Mouse (Mus musculus) neural tube, embryonic 14.5 days (tissue): ENCODE data around the gene Syvn1. TPM values are rescaled to one million over a fixed set of nuclear protein-coding genes. Genes with fewer than 3 reads are reported as not detected.

Experiments
- ATAC-seq: fragments of 200-750 bp; cut with Nextera tagmentation; 2 replicates; pipeline ENCODE4 v1.8.0; 2017; ENCODE audit warnings: low read depth, mild to moderate bottlenecking, moderate TSS enrichment, moderate library complexity
- H3K27ac ChIP-seq: fragments of 300-500 bp; sonication (generic); 2 replicates; pipeline ENCODE4 v1.5.1; 2014; ENCODE audit warnings: low read depth, mild to moderate bottlenecking, control low read depth, low read length, moderate library complexity, mixed read lengths
- H3K27me3 ChIP-seq: fragments of 300-500 bp; sonication (generic); 2 replicates; pipeline ENCODE4 v1.6.1; 2014; ENCODE audit warnings: low read length; ENCODE audit not compliant: control insufficient read depth, insufficient read depth
- H3K36me3 ChIP-seq: fragments of 300-500 bp; sonication (generic); 2 replicates; pipeline ENCODE4 v1.6.1; 2014; ENCODE audit warnings: low read length, mixed read lengths; ENCODE audit not compliant: control insufficient read depth, insufficient read depth
- H3K4me1 ChIP-seq: fragments of 300-500 bp; sonication (generic); 2 replicates; pipeline ENCODE4 v1.6.1; 2014; ENCODE audit warnings: low read length; ENCODE audit not compliant: control insufficient read depth, insufficient read depth
- H3K4me2 ChIP-seq: fragments of 300-500 bp; sonication (generic); 2 replicates; pipeline ENCODE4 v1.6.1; 2014; ENCODE audit warnings: mild to moderate bottlenecking, low read depth, low read length, control low read depth
- H3K4me3 ChIP-seq: fragments of 300-500 bp; sonication (generic); 2 replicates; pipeline ENCODE4 v1.5.1; 2014; ENCODE audit warnings: low read depth, low read length, control low read depth, mixed read lengths
- H3K9ac ChIP-seq: fragments of 300-500 bp; sonication (generic); replicated peaks from 2 replicates; pipeline ENCODE4 v1.6.1; 2014; ENCODE audit warnings: low read depth, mild to moderate bottlenecking, control low read depth, low read length, mixed read lengths
- H3K9me3 ChIP-seq: fragments of 300-500 bp; sonication (generic); 2 replicates; pipeline ENCODE4 v1.6.1; 2016; ENCODE audit warnings: low read length; ENCODE audit not compliant: control insufficient read depth
- WGBS: fragments of 180-500 bp; shearing (Covaris S2); extraction: QIAGEN DNeasy Blood & Tissue Kit; methylation state at CpG from one replicate; pipeline ENCODE4 v1.1.7; 2014; 5-methylcytosine and 5-hydroxymethylcytosine counted together
- polyA plus RNA-seq: library from polyadenylated mRNA; unstranded; fragments of >200 nt; fragmentation: Nextera tagmentation; extraction: Ambion mirVana; gene quantifications from 2 replicates; pipeline ENCODE4 v1.2.1, GENCODE M21; 2014

Gene Syvn1
- polyA plus RNA-seq, 1 experiment from 2014 or later = 35.3 TPM

- Histone ChIP-seq H3K4me3 (peak within 1 kb of the TSS; percentile 41), H3K4me1 (peaks cover 11% of the 10 kb centered on the region), H3K36me3 (peaks cover 17% of the 10 kb centered on the region), H3K9me3 (no peaks in the 10 kb centered on the region), H3K4me2 (peak within 1 kb of the TSS; percentile 92), H3K27ac (peak within 1 kb of the TSS; percentile 3; the same call in 1 of the 2 replicates), H3K9ac (peak within 1 kb of the TSS; percentile 50), H3K27me3 (no peaks in the 10 kb centered on the region)
- peak; percentile 92 for ATAC-seq
- under 1% methylated on average over 58 of the region's 58 CpGs for WGBS
These were observed 38.3 kb downstream of the Syvn1 start, which contains the start of the genes Zfpl1 and Cdca5 for GRCm38 (mm10) chr19:6084478-6085248. TSS of gene Zfpl1 (minus strand) at chr19:6084956. TSS of gene Cdca5 (plus strand) at chr19:6084983.

GRCm38 (mm10) chr19:6085417-6085879 is 39.1 kb downstream of the Syvn1 start:
- Histone ChIP-seq H3K9me3 (no peaks in the 10 kb centered on the region), H3K27ac (no peak overlapping the region), H3K36me3 (peaks cover 13% of the 10 kb centered on the region), H3K4me3 (peak overlapping the region; percentile 41), H3K4me2 (peak overlapping the region; percentile 89), H3K9ac (no peak overlapping the region), H3K27me3 (no peaks in the 10 kb centered on the region), H3K4me1 (peaks cover 11% of the 10 kb centered on the region)
- peak; percentile 69 for ATAC-seq
- under 1% methylated on average over 17 of the region's 17 CpGs for WGBS

- Histone ChIP-seq H3K9ac (no peak overlapping the region), H3K4me1 (peaks cover 8% of the 10 kb centered on the region), H3K27ac (no peak overlapping the region), H3K4me3 (no peak overlapping the region), H3K4me2 (no peak overlapping the region), H3K27me3 (no peaks in the 10 kb centered on the region), H3K36me3 (no peaks in the 10 kb centered on the region), H3K9me3 (no peaks in the 10 kb centered on the region)
- 95% methylated on average over 13 of the region's 13 CpGs for WGBS
- no peak for ATAC-seq
These were observed 42.5 kb downstream of the Syvn1 start for GRCm38 (mm10) chr19:6088841-6089240.

- no peaks in the 10 kb centered on the region for H3K36me3 ChIP-seq
- H3K4me3 ChIP-seq = no peak within 1 kb of the TSS
- H3K27ac ChIP-seq = no peak within 1 kb of the TSS
- no peaks in the 10 kb centered on the region for H3K27me3 ChIP-seq
- ATAC-seq = no peak
- no peak within 1 kb of the TSS for H3K4me2 ChIP-seq
- no peaks in the 10 kb centered on the region for H3K9me3 ChIP-seq
- 0 out of 2 replicates have a peak within 1 kb of the TSS, but pooled peaks have one; percentile 3 for H3K9ac ChIP-seq
- WGBS = 96% methylated on average over 7 of the region's 7 CpGs
- no peaks in the 10 kb centered on the region for H3K4me1 ChIP-seq
These were observed 47.7 kb downstream of the Syvn1 start, which contains the start of gene AC131692.1 for GRCm38 (mm10) chr19:6094119-6094518. TSS of gene AC131692.1 (plus strand) at chr19:6094419.

GRCm38 (mm10) chr19:6097847-6098246 is 51.5 kb downstream of the Syvn1 start:
- no peak overlapping the region for H3K9ac ChIP-seq
- no peaks in the 10 kb centered on the region for H3K27me3 ChIP-seq
- ATAC-seq = no peak
- 84% methylated on average over 3 of the region's 3 CpGs for WGBS
- H3K9me3 ChIP-seq = no peaks in the 10 kb centered on the region
- no peaks in the 10 kb centered on the region for H3K4me1 ChIP-seq
- H3K4me3 ChIP-seq = no peak overlapping the region
- no peak overlapping the region for H3K4me2 ChIP-seq
- H3K36me3 ChIP-seq = no peaks in the 10 kb centered on the region
- no peak overlapping the region for H3K27ac ChIP-seq

- no peak for ATAC-seq
- H3K9ac ChIP-seq = no peak overlapping the region
- H3K4me2 ChIP-seq = no peak overlapping the region
- H3K4me1 ChIP-seq = no peaks in the 10 kb centered on the region
- H3K27me3 ChIP-seq = no peaks in the 10 kb centered on the region
- 56% methylated on average over 6 of the region's 6 CpGs for WGBS
- no peak overlapping the region for H3K4me3 ChIP-seq
- no peaks in the 10 kb centered on the region for H3K9me3 ChIP-seq
- H3K36me3 ChIP-seq = no peaks in the 10 kb centered on the region
- H3K27ac ChIP-seq = no peak overlapping the region
These were observed 54.8 kb downstream of the Syvn1 start for GRCm38 (mm10) chr19:6101186-6101585.

GRCm38 (mm10) chr19:6102169-6102853 is 55.9 kb downstream of the Syvn1 start:
- no peak for ATAC-seq
- H3K36me3 ChIP-seq = no peaks in the 10 kb centered on the region
- no peaks in the 10 kb centered on the region for H3K9me3 ChIP-seq
- H3K27me3 ChIP-seq = no peaks in the 10 kb centered on the region
- H3K4me1 ChIP-seq = no peaks in the 10 kb centered on the region
- no peak overlapping the region for H3K9ac ChIP-seq
- no peak overlapping the region for H3K4me2 ChIP-seq
- H3K4me3 ChIP-seq = no peak overlapping the region
- no peak overlapping the region for H3K27ac ChIP-seq
- WGBS = 86% methylated on average over 6 of the region's 6 CpGs
